Mouse (Mus musculus): ENCODE data around the gene Clmn. TPM values are rescaled to one million over a fixed set of nuclear protein-coding genes. Genes with fewer than 3 reads are reported as not detected.
A peak's percentile ranks its signal among the peaks of the same experiment; 100 is the strongest.

The Clmn gene
- polyA plus RNA-seq, 1 experiment, result not detected

DNA sequence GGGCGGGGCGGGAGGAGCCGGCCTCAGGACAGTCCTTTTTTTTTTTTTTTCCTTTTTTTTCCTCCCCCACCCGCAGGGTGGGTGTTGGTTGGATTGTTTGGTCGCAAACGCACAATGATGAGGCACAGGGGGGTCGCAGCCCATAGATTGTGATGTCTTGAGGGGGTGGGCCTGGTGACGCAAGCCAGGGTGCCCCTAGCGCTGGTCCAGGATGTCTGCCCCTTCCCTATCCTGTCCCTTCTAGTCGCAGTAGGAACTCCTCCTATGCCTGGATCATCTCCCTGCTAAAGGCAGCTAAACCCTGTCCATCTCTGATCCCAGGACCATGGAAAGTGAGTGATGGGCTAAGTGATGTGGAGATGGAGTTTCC is 275 bp upstream of the Clmn start:
- Histone ChIP-seq H3K4me3 (ENCODE audit: insufficient read depth, low read depth, low read length) (peak overlapping the region; percentile 35), H3K4me1 (ENCODE audit: control insufficient read depth, insufficient read depth, low read length) (peaks cover 11% of the 10 kb centered on the region), H3K27ac (ENCODE audit: insufficient read depth, low read depth, low read length) (no peak overlapping the region)
- WGBS, result 0% methylated on average over 10 of the region's 10 CpGs
- TF ChIP-seq POLR2A (IDR thresholded peaks at IDR 0.05; ENCODE audit: insufficient read depth, low read depth, low read length) (no peak), CTCF (IDR thresholded peaks at IDR 0.05; ENCODE audit: insufficient read depth, low read depth, low read length) (no peak)

DNA sequence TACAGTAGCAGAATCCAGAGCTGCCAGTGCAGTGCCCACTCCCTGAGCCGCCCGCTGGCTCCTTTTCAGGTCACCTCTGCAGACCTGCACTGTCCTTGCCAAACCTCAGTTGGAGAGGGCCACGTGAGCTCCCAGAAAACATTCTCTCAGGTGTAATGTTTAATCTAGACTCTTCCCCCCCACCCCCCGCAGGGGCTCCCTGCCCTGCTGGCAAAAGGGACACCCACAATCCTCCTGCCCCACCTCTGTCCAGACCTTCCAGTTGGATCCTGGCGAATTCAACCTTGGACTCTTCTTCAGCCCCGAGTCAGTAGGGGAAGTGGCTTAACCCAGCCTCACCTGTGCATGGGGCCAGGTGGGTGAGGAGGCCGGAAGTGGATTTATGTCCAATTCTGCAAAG is 1.2 kb downstream of the Clmn start:
- H3K4me1 ChIP-seq (ENCODE audit: control insufficient read depth, insufficient read depth, low read length), result peaks cover 20% of the 10 kb centered on the region
- no peak overlapping the region for H3K27ac ChIP-seq (ENCODE audit: insufficient read depth, low read depth, low read length)
- no peak for TF ChIP-seq POLR2A (IDR thresholded peaks at IDR 0.05; ENCODE audit: insufficient read depth, low read depth, low read length)
- no peak for TF ChIP-seq CTCF (IDR thresholded peaks at IDR 0.05; ENCODE audit: insufficient read depth, low read depth, low read length)
- WGBS, result 93% methylated on average over 7 of the region's 7 CpGs
- H3K4me3 ChIP-seq (ENCODE audit: insufficient read depth, low read depth, low read length), result peak overlapping the region; percentile 12; the same call in 1 of the 2 replicates

DNA sequence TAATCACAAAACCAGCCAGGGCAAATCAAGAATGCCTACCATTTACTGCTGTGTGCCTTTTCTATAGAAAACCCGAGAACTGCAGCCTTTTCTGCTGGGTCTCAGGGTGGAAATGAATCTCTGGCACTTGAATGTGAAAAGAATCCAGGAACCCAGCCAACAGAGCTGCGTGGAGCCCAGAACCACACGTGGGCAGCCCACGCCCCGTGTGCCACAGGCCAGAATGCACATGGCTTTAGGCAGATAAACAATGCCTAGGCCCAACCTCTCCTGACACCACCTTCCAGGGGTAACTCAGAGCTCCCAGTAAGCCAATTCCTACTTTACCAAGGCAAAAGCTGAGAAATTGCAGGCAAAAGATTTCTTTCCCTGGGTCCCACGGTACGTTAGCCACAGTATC is 5.7 kb downstream of the Clmn start:
- peak overlapping the region; percentile 72 for H3K27ac ChIP-seq (ENCODE audit: insufficient read depth, low read depth, low read length)
- H3K4me3 ChIP-seq (ENCODE audit: insufficient read depth, low read depth, low read length), result no peak overlapping the region
- no peak for TF ChIP-seq POLR2A (IDR thresholded peaks at IDR 0.05; ENCODE audit: insufficient read depth, low read depth, low read length)
- no peak for TF ChIP-seq CTCF (IDR thresholded peaks at IDR 0.05; ENCODE audit: insufficient read depth, low read depth, low read length)
- peaks cover 9% of the 10 kb centered on the region for H3K4me1 ChIP-seq (ENCODE audit: control insufficient read depth, insufficient read depth, low read length)
- 37% methylated on average over 7 of the region's 7 CpGs for WGBS

DNA sequence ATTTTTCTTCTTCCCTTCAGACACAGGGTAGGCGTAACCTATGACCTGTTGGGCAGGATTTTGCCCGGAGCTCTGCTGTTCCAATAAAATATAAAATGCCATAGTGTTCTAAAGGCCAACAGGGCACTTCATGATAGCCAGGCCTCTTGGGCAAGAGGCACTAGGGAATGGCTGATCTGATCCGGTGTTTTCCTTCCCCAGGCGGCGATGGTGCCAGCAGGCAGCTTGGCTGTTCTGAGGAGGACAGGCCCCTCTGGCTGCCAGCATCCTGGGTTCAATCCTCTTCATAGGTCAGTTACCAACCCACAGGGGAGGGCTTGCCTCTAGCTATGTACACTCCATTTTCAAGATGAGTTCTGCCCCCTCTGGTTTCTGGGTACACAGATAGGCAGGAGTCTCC is 6.1 kb downstream of the Clmn start:
- H3K4me1 ChIP-seq (ENCODE audit: control insufficient read depth, insufficient read depth, low read length), result peaks cover 9% of the 10 kb centered on the region
- 63% methylated on average over 5 of the region's 5 CpGs for WGBS
- H3K27ac ChIP-seq (ENCODE audit: insufficient read depth, low read depth, low read length), result peak overlapping the region; percentile 72
- no peak overlapping the region for H3K4me3 ChIP-seq (ENCODE audit: insufficient read depth, low read depth, low read length)
- no peak for TF ChIP-seq POLR2A (IDR thresholded peaks at IDR 0.05; ENCODE audit: insufficient read depth, low read depth, low read length)

DNA sequence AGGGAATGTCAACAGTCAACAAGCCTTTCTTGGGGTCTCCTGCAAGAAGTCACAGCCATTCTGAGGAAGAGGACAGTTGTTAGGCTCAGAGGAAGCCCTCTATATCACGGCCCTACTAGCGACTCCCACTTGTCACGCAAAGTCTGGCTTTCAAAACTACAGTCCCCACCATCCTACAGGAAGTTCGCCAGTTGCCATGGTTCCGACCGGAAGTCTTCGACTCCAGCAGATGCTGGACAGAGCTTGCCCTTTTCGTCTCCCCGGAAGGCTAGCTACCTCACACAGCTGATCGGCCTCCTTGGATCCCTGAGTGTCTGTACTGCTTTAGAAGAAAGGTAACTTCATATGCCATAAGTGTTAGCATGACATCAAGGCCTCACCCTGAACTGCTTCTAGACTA is 7.3 kb downstream of the Clmn start:
- Histone ChIP-seq H3K27ac (ENCODE audit: insufficient read depth, low read depth, low read length) (no peak overlapping the region), H3K4me3 (ENCODE audit: insufficient read depth, low read depth, low read length) (no peak overlapping the region), H3K4me1 (ENCODE audit: control insufficient read depth, insufficient read depth, low read length) (peaks cover 9% of the 10 kb centered on the region)
- 91% methylated on average over 10 of the region's 10 CpGs for WGBS
- TF ChIP-seq CTCF (IDR thresholded peaks at IDR 0.05; ENCODE audit: insufficient read depth, low read depth, low read length) (no peak), POLR2A (IDR thresholded peaks at IDR 0.05; ENCODE audit: insufficient read depth, low read depth, low read length) (no peak)

DNA sequence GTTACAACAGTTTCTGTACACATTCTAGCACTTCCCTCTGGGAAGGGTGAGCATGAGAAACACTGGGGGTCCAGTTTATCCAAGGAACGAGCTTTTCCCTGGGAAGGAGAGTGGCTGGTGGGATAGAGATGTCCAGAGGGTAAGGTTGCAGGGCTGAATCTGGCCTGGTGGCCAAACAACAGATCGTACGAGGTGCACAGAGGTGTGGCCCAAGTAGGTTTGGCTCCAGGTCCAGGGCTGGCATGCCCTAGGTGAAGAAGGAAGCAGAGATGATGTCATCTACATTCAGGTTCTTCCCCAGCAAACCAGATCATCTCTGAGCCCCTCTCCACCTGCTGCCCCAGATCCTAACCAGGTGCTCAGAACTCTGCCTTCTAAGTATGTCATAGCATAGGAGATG is 8.3 kb downstream of the Clmn start:
- H3K27ac ChIP-seq (ENCODE audit: insufficient read depth, low read depth, low read length), result no peak overlapping the region
- 89% methylated on average over 3 of the region's 3 CpGs for WGBS
- TF ChIP-seq CTCF (IDR thresholded peaks at IDR 0.05; ENCODE audit: insufficient read depth, low read depth, low read length), result no peak

DNA sequence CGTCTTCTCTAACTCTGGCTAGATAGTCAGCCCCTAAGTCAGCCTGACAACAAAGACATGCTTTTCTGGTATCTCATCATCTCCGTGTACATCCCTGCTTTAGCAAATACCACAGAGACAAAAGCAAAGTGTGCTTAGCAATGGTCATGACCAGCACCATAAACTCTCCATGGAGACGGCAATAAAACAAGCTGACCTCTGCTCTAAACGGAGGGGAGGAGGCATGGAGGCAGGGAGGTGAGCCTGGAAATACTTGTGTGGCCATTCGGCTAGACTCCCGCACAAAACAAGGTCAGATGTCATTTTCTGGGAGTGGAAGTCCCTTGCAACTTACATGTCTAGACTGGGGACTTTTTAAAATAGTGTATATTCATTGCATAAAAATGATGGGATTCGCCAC is 9.3 kb downstream of the Clmn start:
- no peak overlapping the region for H3K27ac ChIP-seq (ENCODE audit: insufficient read depth, low read depth, low read length)
- WGBS, result 90% methylated on average over 7 of the region's 7 CpGs
- H3K4me1 ChIP-seq (ENCODE audit: control insufficient read depth, insufficient read depth, low read length), result peaks cover 12% of the 10 kb centered on the region
- TF ChIP-seq CTCF (IDR thresholded peaks at IDR 0.05; ENCODE audit: insufficient read depth, low read depth, low read length), result no peak
- no peak for TF ChIP-seq POLR2A (IDR thresholded peaks at IDR 0.05; ENCODE audit: insufficient read depth, low read depth, low read length)
- H3K4me3 ChIP-seq (ENCODE audit: insufficient read depth, low read depth, low read length), result no peak overlapping the region

More for the DNA sequence above, 8.3 kb downstream of the Clmn start:
- Histone ChIP-seq H3K4me1 (ENCODE audit: control insufficient read depth, insufficient read depth, low read length) (peaks cover 11% of the 10 kb centered on the region), H3K4me3 (ENCODE audit: insufficient read depth, low read depth, low read length) (no peak overlapping the region)

DNA sequence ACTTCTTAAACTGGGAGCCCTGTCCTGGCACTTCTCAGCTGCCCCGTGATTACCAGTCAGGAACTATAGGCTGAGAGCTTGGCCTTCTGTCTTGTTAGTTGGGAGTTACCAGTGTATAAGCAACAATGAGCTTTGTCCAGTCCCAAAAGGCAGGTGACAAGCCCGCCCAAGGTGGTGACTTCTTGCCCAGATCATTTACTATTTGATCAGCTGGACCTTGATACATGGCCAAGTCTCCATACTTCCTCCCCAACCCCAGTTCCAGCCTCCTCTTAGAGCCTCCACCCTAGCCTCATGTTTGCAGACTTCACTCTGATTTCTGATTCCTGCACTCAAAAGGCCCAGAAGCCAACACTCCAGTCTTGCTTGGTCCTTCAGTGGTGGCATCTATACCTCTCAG is 10.1 kb downstream of the Clmn start:
- Histone ChIP-seq H3K4me3 (ENCODE audit: insufficient read depth, low read depth, low read length) (no peak overlapping the region), H3K27ac (ENCODE audit: insufficient read depth, low read depth, low read length) (no peak overlapping the region), H3K4me1 (ENCODE audit: control insufficient read depth, insufficient read depth, low read length) (peaks cover 12% of the 10 kb centered on the region)
- TF ChIP-seq CTCF (IDR thresholded peaks at IDR 0.05; ENCODE audit: insufficient read depth, low read depth, low read length) (no peak), POLR2A (IDR thresholded peaks at IDR 0.05; ENCODE audit: insufficient read depth, low read depth, low read length) (no peak)
- WGBS, result 98% methylated on average over 2 of the region's 2 CpGs

DNA sequence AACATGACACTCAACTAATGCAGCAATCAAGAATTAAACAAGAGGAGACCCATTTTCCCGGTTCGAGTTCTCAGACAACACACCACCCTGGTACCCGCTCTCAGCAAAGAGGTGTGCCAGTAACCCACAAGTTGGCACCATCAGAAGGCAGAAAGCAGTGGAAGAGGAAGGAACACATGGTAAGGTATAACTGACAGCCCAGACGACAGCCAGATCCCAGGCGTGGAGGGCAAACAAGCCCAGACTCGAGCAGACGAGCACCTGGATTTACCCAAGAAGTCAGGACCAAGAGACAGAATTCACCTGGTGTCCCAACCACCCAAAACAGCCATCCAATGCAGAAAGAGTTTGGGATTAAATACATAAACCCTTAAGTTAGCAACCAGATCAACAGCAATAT is 11.5 kb downstream of the Clmn start:
- H3K4me3 ChIP-seq (ENCODE audit: insufficient read depth, low read depth, low read length), result no peak overlapping the region
- H3K4me1 ChIP-seq (ENCODE audit: control insufficient read depth, insufficient read depth, low read length), result peaks cover 5% of the 10 kb centered on the region; the same call in 1 of the 2 replicates
- 94% methylated on average over 7 of the region's 7 CpGs for WGBS
- TF ChIP-seq POLR2A (IDR thresholded peaks at IDR 0.05; ENCODE audit: insufficient read depth, low read depth, low read length) (no peak), CTCF (IDR thresholded peaks at IDR 0.05; ENCODE audit: insufficient read depth, low read depth, low read length) (no peak)
- H3K27ac ChIP-seq (ENCODE audit: insufficient read depth, low read depth, low read length), result no peak overlapping the region

All from olfactory bulb, adult 2 months (tissue).